Mouse (Mus musculus) frontal cortex, postnatal 10 days (tissue): ENCODE data around the gene Arhgap28.

Experiments
- DNase-seq, 2 experiments: peaks; one replicate each; pipeline ENCODE4 v3.0.0; 2022; ENCODE audit warnings: low spot score in 2 of 2, mixed read lengths in 1 of 2

The Arhgap28 gene

DNA sequence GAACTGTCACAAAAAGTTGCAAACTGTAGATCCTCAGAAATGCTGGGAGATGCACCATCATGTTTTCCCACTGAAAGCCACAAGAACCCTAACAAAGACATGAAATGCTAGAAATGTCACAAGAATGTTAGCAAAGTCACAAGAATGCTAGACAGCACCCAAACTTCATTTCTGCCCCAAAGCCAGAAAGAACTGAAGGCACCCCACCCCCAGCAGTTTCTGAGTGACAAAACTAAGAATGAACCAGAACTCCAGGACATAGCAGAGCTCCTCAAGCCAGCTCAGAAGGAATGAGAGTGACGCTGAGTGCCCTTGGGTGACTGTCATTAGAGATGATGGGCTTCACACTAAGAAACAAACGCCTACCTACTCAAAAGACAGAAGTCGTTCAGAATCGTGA is 68.4 kb downstream of the Arhgap28 start:
- DNase-seq = no peak

- DNase-seq = no peak
Measured at GRCm38 (mm10) chr17:67931396-67931795, 72.5 kb downstream of the Arhgap28 start.

GRCm38 (mm10) chr17:67930957-67931356 is 73.0 kb downstream of the Arhgap28 start:
- DNase-seq = no peak

DNA sequence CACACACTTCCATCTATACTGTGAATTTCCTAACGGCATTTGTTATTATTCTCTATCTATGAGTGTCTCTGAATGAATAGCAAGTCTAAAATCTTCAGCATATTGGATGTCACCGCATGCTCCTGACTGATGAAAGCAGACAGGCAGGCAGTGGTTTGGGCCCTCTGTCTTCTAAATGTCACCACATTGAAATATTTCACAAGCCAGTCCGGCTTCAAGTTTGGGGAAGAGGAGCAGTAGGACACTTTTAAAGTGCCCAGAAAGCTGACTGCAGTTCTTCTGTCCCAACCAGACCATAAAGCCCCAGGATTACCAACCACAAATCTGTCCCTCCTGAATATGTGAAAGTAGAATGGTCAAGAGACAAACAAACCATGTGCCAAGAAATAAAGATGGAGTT is 73.5 kb downstream of the Arhgap28 start:
- no peak for DNase-seq

DNA sequence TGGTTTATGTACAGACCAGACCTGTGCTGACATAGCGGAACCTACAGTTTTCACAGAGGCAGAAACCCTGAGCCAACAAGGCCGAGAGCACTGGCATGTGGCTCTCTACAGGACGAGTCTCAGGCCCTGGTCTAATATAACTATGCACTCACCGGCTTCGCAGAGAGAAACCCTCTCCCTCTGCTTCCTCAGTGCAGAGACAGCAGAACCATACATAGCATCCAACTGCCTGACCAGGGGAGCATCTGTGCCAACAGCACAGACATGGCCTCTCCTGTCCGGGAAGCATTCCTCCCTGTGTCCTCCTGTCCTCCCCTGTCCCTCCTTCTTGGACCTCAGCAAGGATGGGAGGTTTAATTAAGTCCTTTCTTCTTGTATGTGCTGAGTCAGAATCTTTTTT is 75.6 kb downstream of the Arhgap28 start:
- DNase-seq = no peak

DNA sequence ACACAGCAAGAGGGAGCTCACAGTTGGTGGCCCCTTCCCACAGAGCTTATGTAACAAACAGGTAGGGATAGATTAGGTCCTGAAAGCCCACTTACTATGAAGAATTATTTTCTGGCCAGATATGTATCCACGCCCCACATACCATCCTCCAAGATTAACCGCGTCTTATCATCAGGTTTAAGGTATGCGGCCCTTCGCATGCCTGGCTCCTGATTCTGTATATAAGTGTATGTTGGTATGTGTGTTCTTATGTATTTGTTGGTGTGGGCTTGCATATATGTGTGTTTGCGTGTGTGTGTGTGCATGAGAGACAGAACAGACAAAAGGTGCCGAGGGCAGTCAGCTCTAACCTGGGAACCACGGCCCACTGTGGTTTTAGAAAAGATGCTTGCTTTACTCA is 76.1 kb downstream of the Arhgap28 start:
- DNase-seq = no peak

- DNase-seq = no peak
Measured at GRCm38 (mm10) chr17:67919959-67920358, 84.0 kb downstream of the Arhgap28 start.

GRCm38 (mm10) chr17:67918201-67918600 is 85.7 kb downstream of the Arhgap28 start:
- no peak for DNase-seq

DNA sequence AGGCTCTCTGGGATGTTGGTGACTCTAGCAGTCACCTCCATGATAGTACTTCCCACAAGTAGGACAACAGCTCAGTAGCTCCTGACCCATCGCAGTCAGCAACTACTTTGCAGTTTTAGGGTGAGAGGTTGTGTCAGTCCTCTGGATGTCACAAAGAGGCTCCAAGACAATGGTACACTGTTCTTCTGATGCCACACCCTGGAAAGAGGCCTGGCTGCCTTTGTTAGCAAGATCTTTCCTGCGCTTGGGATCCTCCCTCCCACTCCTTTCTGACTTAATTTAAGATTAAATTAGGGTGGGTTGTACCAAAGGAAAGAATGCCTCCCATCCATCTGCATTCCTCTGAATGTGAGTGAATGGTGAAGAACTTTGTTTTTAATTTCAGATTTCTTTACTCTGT is 87.0 kb downstream of the Arhgap28 start:
- no peak for DNase-seq

DNA sequence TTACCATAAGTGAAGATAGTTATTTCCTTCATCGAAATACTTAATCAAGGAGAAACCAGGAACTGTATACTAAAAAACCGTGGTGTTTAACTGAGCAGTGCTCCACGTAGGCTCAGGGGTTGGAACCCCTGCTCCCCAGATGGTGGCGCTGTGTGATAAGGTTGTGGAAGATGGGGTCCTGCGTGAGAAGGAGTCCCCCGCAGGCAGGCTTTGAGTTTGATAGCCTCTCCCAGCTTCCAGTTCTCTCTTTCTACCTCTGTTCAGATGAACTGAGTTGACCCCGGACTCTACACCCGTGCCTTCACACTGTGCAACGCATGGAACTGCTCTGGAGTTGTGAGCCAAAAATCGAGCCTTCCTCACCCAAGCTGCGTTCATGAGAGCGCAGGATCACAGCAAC is 91.3 kb downstream of the Arhgap28 start:
- peak in 1 of 2 experiments; percentile 23 for DNase-seq

DNA sequence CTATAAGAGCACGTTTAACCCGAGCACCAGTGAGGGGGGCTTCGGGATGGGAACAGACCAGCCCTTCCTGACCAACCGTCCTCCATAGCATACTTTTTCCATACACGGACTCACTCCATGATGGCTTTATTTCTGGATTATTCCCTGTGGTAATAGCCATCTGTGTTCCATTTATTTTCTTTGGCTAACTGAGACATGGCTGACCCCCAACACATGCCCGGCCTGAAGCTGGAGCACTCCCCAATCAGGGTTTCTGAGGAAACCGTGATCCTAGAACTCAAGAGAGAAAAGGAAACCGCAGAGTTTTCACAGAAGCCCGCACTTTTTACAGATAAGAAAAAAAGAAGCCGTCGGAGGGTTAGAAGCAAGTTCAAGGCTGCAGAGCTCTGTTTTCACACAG is 91.9 kb downstream of the Arhgap28 start:
- no peak for DNase-seq

DNA sequence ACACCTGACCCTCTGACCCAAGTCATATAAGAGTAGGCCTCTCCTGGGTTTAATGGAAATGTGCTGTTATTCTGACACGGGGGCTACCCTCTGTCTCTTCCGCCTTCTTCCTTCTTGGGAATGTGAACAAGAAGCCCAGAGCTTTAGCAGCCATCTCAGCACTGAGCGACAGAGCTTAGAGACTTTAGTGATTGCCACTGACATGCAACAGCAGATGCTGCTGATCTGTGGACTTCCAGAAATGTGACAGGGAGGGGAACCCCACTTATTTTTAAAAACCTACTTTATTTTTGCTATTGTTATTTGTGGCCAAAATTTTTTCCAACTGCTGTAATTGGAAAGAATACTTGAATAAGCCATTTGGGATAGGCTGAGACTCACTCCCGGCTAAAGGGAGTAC is 95.4 kb downstream of the Arhgap28 start:
- no peak for DNase-seq

GRCm38 (mm10) chr17:67908137-67908536 is 95.8 kb downstream of the Arhgap28 start:
- no peak for DNase-seq

DNA sequence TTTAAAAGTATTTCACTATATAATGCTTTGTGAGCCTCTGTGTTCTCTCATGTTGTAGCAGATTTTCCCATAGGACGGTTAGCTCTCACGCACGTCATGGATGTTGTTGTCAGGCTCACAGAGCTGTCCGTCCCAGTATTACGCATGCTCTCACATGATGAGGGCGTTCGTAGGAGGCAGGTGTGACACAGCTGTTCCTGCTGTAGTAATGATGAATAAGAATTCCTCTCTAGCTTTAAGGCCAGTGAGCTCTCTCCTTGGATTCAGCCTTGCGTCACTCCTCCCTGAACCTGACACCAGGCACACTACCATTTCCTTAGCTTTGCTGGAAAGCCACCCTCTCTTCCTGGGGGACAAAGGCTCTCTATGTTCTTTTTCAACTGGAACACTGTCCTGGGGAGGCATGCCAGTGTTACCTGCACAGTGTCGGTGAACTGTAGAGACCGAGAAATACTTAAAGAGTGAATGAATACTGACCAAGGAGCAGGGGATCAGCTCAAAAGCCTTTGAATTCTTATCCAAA is 96.3 kb downstream of the Arhgap28 start:
- no peak for DNase-seq

DNA sequence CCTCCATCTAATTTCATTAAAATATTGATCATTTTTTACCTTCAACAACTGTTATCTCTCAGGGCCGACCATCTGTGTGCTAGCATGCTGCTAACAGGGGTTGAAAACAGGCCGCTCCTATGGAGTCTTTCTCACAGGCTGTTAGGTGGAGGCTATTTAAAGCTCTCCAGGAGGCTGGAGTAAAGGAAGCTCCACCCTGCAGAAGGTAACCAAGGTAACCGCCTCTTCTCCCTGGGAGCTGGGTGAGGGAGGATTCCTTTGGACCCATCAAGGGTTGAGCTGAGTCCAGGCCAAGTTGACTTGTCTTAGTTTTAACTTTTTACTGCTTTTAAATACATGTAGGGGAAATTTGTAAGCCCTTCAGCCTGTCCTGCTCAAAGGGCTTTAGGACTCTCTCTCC is 97.7 kb downstream of the Arhgap28 start:
- no peak for DNase-seq

DNA sequence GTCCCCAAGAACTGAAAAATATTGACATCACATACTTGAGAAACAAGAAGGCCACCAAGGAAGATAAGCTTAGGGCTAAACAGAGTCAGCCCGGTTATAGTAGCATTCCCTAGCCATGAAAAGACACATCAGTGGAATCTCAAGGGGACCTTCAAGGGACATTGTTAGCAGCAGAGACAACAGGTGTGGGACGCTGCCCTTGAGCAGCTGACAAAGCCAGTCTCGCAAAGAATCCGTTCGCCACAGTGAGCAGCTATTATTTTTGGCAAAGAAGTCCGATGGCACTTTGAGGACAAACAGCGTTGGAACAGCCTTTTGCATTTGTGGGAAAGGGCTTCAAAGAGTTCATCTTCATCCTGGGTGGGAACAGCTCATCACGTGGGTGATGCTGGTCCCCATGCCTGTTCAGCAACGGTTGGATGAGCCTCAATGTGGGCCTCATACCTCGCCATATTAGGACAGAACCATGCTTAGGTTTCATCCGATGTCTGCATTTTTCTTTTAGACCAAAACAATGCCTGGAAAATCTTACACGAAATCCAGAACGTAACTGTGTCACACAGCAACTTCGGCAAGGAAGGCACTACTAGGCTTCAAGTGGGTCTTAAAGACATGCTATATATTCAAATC is 99.5 kb downstream of the Arhgap28 start:
- DNase-seq = no peak

GRCm38 (mm10) chr17:67902847-67903246 is 101.1 kb downstream of the Arhgap28 start:
- DNase-seq = no peak

GRCm38 (mm10) chr17:67901161-67901560 is 102.8 kb downstream of the Arhgap28 start:
- no peak for DNase-seq

- no peak for DNase-seq
Measured at GRCm38 (mm10) chr17:67899376-67899775, 104.5 kb downstream of the Arhgap28 start.

GRCm38 (mm10) chr17:67896413-67896812 is 107.5 kb downstream of the Arhgap28 start:
- DNase-seq = no peak

DNA sequence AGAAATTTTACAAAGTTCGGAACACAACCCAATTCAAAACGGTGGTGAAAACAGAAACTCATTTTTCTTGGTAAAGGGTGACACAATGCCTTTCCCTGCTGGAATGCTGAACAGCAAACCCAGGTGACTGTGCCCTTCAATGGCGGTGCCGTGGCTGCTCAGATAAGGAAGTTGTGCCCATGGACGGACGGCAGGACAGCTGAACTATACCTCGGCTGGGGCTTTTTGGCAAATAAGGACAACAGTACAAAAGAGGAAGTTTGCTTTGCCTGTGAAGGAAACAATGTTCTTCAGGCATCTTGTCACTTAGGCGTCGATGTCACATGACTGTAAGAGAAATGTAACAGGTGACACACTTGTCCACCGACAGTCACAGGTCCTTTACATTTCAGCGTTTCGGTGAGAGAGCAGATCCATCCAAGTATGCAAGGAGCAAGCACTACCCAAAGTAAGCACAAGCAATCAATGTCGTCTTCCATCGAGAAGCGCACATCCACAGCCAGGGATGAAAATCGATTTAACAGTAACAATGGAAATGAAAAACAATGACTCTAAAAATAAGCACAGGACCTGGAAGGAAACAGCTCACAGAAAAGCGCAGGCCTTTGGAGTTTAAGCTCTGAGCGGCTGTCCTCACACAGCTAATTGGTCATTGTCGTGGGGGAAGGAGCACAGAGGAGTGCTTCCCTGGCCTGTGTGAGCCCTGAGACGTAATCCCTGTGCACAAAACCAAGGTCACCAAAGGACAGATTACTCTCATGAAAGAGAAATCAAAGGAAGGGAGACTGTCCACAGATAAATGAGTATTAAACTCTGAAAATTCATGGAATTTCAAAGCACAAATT is 114.2 kb downstream of the Arhgap28 start:
- DNase-seq = no peak

DNA sequence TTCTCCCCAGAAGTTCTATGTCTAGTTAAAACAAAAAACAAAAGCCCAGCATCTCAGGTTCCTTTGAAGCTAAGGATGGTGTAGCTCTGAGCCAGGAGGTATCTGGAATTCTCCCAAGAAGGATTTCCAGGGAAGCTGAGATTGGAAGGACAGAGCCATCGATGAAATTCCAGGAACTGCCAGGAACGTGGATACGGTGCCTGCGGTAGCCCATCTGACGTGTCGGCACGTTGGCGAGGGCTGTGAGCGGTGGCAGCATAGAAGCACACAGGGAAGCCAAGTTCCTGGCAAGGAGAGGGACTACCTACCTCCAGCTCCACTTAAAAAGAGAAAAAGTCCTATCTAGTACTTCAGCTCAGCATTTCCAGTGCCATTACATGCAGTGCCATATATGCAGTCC is 115.8 kb downstream of the Arhgap28 start:
- DNase-seq = no peak

- DNase-seq = no peak
Measured at GRCm38 (mm10) chr17:67886326-67886725, 117.6 kb downstream of the Arhgap28 start.
